Mouse (Mus musculus) left cerebral cortex, postnatal 25 days (tissue): ENCODE results near the gene Scap. TPM values are rescaled to one million over a fixed set of nuclear protein-coding genes. Genes with fewer than 3 reads are reported as not detected.
"Not testable (repeated sequence)": the region's sequence is repeated elsewhere in the genome, so short reads cannot be mapped to it uniquely, and the experiment has no call there.

ENCODE experiments used
- DNase-seq, 2 experiments: peaks; one replicate each; pipeline ENCODE4 v3.0.0; 2022; ENCODE audit warnings: low spot score in 2 of 2, mixed read lengths in 1 of 2
- intact Hi-C: fragments of 180-260 bp; cut with DNase I; formaldehyde crosslinking; loops from one replicate; pipeline ENCODE4 v1.15.1; 2025
- total RNA-seq, 2 experiments: library from RNA; stranded (reverse); gene quantifications; 2 replicates each; pipeline ENCODE4 v1.2.3; 2021

Scap gene
- total RNA-seq, 2 experiments from 2014 or later, result 87.6 to 95.2 TPM

GRCm38 (mm10) chr9:110328946-110329630, 4.0 kb upstream of the Scap start:
- no peak for DNase-seq
- intact Hi-C loops, result no loop called here

GRCm38 (mm10) chr9:110329655-110330054, 3.4 kb upstream of the Scap start:
- DNase-seq, result no peak
- intact Hi-C loops, result no loop called here

GRCm38 (mm10) chr9:110330341-110330740, 2.7 kb upstream of the Scap start:
- intact Hi-C loops, result no loop called here
- no peak for DNase-seq

GRCm38 (mm10) chr9:110330913-110331312, 2.2 kb upstream of the Scap start:
- DNase-seq, intact Hi-C loops: not testable (repeated sequence)

- no peak for DNase-seq
- intact Hi-C loops, result no loop called here
Observed at GRCm38 (mm10) chr9:110333896-110334259, 790 bp downstream of the Scap start.

- intact Hi-C loops, result no loop called here
- DNase-seq, result no peak
Observed at GRCm38 (mm10) chr9:110334849-110335248, 1.8 kb downstream of the Scap start.

- no peak for DNase-seq
Observed at GRCm38 (mm10) chr9:110340037-110340750, 7.1 kb downstream of the Scap start.

GRCm38 (mm10) chr9:110342008-110342407, 8.9 kb downstream of the Scap start:
- DNase-seq, result peak; percentile 31 to 66
- intact Hi-C loops, result no loop called here

More at GRCm38 (mm10) chr9:110340037-110340750, 7.1 kb downstream of the Scap start:
- intact Hi-C loops, result no loop called here

GRCm38 (mm10) chr9:110343805-110344204, 10.7 kb downstream of the Scap start:
- intact Hi-C loops, result no loop called here
- DNase-seq, result no peak

GRCm38 (mm10) chr9:110345057-110345739, 12.1 kb downstream of the Scap start:
- DNase-seq, result no peak
- intact Hi-C loops, result no loop called here

GRCm38 (mm10) chr9:110348899-110349298, 15.8 kb downstream of the Scap start:
- intact Hi-C loops, result no loop called here
- DNase-seq, result no peak

GRCm38 (mm10) chr9:110350188-110350587, 17.1 kb downstream of the Scap start:
- intact Hi-C loops, result no loop called here
- DNase-seq, result no peak

- intact Hi-C loops, result no loop called here
- no peak for DNase-seq
Observed at GRCm38 (mm10) chr9:110350612-110351011, 17.5 kb downstream of the Scap start.

- intact Hi-C loops, result no loop called here
- DNase-seq, result no peak
Observed at GRCm38 (mm10) chr9:110351350-110351749, 18.3 kb downstream of the Scap start.

GRCm38 (mm10) chr9:110351932-110352632, 19.0 kb downstream of the Scap start:
- no peak for DNase-seq
- intact Hi-C loops, result no loop called here

- no peak for DNase-seq
- intact Hi-C loops, result no loop called here
Observed at GRCm38 (mm10) chr9:110358341-110358740, 25.3 kb downstream of the Scap start.

GRCm38 (mm10) chr9:110361299-110361698, 28.2 kb downstream of the Scap start:
- intact Hi-C loops, result no loop called here
- DNase-seq, result no peak

GRCm38 (mm10) chr9:110362337-110362736, 29.2 kb downstream of the Scap start:
- intact Hi-C loops, result no loop called here
- no peak for DNase-seq

- DNase-seq, result no peak
- intact Hi-C loops, result no loop called here
Observed at GRCm38 (mm10) chr9:110366746-110367145, 33.7 kb downstream of the Scap start.

- intact Hi-C loops, result no loop called here
- no peak for DNase-seq
Observed at GRCm38 (mm10) chr9:110369860-110370259, 36.8 kb downstream of the Scap start.
